Mouse (Mus musculus): ENCODE measurements around the gene Cog5.

The Cog5 gene

DNA sequence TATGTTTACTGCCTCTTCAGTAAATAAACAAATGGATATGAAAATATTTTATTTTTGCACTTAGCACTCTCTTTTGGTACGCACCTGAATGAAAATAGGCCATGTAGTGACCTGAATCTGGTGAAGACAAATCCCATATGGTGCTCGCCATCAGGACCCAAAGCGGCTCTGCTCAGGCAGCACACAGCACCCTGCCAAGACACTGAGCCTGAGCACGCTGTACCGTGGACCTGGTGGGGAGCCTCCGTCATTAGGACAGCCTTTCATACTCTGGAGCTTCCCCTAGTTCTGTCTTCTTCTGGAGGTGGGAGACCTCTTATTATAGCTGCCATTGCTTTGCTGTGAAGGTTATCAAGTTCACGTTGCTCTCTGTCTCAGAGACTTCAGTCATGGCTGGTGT is 238.1 kb downstream of the Cog5 start:
- DNase-seq (ENCODE audit: low read depth, low spot score), result no peak

- DNase-seq (ENCODE audit: low read depth, low spot score), result no peak
These were observed 240.5 kb downstream of the Cog5 start for GRCm38 (mm10) chr12:31895095-31895734.

DNA sequence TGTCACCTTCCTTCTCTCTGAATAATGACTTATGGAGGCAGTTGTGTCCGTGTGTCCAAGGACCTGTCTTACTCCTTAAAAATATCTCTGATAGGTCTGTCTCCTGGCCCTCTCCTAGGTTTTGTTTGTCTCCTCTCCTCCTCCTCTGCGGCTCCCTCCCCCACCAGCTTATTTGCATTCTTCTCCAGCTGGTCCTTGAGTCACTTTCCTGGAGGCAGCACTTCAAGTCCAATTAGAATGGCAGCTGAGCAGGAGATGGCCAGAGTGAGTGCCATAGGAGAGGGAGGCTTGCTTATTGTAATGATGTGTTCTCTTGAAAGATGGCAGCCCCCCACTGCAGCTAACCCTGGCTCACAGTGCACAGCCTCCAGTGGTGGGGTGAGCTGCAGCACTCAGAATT is 241.2 kb downstream of the Cog5 start:
- peak; percentile 36 for DNase-seq (ENCODE audit: low read depth, low spot score)

DNA sequence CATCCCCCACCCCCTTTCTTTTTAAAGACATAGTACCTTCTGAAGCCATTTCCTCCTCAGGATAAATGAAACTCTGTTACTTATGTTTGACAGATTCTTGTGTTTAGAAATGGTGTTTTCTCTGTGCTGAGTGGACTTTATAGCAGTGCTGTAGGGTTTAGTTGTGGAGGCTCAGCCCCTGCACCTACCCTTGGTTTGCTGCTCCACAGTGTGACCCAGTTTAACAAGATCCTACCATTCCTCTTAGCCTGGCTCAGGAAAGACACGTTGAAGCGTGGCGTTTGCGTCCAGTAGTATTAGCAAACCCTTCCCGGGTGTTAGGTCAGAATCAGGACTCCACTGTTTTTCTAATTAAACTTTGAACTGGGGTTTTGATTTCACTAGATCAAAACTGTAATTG is 241.6 kb downstream of the Cog5 start:
- no peak for DNase-seq (ENCODE audit: low read depth, low spot score)

- DNase-seq (ENCODE audit: low read depth, low spot score), result peak; percentile 44
These were observed 242.3 kb downstream of the Cog5 start for GRCm38 (mm10) chr12:31896986-31897385.

- no peak for DNase-seq (ENCODE audit: low read depth, low spot score)
These were observed 242.8 kb downstream of the Cog5 start for GRCm38 (mm10) chr12:31897456-31897855.

DNA sequence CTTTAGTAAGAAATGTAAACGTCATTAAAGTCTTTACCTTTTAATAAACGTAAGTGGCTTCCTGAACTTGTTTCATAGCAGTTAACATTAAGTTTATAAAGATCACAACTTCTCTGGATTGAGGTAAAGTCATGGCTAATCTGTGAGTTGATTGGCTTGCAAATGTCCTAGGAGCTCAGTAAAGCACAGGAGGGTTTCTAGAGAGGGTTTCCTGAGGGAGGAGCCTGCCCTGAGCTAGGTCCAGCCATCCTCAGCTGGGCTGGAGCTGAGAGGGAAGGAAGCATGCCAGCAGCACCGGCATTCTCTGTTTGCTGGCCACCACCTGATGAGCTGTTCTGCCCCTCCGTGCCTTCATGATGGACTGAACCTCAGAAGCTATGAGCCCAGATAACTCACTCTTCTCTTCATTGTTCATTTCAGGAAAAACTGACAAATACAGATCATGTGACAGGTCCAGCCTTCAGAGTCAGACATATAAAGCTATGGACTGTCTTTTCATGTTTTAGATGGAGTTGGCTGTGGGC is 245.8 kb downstream of the Cog5 start:
- DNase-seq (ENCODE audit: low read depth, low spot score), result peak; percentile 88

- DNase-seq (ENCODE audit: low read depth, low spot score), result no peak
These were observed 251.3 kb downstream of the Cog5 start for GRCm38 (mm10) chr12:31905696-31906551.

- no peak for DNase-seq (ENCODE audit: low read depth, low spot score)
These were observed 252.8 kb downstream of the Cog5 start for GRCm38 (mm10) chr12:31907436-31907835.

GRCm38 (mm10) chr12:31912966-31913551 is 258.4 kb downstream of the Cog5 start:
- no peak for DNase-seq (ENCODE audit: low read depth, low spot score)

DNA sequence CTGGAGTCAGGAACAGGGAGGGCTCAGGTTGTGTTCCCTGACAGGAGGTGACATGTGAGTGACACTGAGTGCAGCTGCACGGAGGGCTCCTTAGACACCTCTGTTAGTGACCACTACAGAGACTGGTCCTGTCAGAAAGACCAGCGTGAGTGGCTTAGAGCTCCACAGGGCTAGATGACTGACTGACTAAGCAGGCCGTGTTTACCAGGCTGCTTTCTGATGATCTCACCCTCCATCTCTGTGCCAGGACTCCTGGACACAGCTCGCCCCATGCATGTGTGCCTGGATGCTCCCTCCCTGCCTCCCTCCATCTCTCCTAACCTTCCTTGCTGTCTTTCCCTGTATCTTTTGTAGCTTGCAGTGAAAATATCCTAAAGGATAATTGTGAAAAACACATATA is 258.9 kb downstream of the Cog5 start:
- DNase-seq (ENCODE audit: low read depth, low spot score), result no peak

DNA sequence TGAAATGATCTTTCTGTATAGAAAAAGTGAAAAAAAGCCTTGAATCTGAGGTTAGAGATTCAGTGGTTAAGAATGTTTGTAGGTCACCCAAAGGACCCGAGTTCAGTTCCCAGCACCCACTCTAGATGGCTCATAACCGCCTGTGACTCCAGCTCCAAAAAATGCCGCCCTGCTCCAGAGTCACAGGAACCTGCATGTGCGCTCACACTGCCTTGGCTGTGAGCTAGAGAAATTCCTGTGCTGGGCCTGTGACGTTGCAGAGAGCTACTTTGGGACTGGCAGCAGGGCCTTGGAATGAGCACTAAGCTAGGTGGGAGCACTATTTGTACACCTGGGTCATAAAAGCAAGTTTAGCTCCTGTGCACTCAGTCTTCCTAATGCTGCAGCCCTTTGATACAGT is 262.0 kb downstream of the Cog5 start:
- peak; percentile 23 for DNase-seq (ENCODE audit: low read depth, low spot score)

- peak; percentile 24 for DNase-seq (ENCODE audit: low read depth, low spot score)
These were observed 262.6 kb downstream of the Cog5 start for GRCm38 (mm10) chr12:31917245-31917644.

- no peak for DNase-seq (ENCODE audit: low read depth, low spot score)
These were observed 266.1 kb downstream of the Cog5 start for GRCm38 (mm10) chr12:31920464-31921405.

DNA sequence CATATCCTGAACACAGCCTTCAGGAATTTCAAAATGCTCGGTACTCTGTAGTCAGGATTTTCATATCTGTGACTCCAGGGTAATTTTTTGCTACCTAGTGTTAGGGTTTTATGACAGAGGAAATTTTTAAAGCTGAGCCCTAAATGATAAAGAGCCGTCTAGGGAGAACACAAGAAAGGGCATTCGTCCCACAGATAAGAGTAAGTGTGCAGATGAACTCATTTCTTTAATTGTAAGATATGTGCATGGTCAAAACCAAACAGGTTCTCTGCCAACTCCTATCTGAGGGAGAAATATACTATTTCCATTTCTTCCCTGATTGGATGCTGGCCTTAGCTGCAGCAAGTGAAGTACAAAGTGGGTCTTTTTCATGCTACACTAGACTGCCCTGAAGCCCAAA is 269.5 kb downstream of the Cog5 start:
- no peak for DNase-seq (ENCODE audit: low read depth, low spot score)

- DNase-seq (ENCODE audit: low read depth, low spot score), result no peak
These were observed 270.7 kb downstream of the Cog5 start for GRCm38 (mm10) chr12:31925343-31925742.

DNA sequence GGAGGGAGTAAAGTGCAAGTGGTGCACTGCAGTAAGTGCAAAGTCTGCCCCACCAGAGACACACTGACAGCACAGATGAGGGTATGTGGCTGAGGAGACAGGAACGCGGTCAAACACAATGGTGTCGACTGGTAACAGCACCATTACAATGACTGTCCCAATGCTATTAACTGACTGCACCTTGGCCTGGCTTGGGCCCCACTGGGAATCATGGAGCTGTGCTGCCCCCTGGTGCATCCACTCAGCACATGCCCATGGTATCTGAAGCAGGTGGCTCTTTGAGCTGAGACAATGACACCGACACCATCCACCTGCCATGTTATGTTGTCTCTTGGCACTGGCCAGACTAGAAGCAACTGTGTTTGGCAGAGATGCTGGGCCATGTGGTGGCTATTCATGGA is 272.0 kb downstream of the Cog5 start:
- DNase-seq (ENCODE audit: low read depth, low spot score), result peak; percentile 84

DNA sequence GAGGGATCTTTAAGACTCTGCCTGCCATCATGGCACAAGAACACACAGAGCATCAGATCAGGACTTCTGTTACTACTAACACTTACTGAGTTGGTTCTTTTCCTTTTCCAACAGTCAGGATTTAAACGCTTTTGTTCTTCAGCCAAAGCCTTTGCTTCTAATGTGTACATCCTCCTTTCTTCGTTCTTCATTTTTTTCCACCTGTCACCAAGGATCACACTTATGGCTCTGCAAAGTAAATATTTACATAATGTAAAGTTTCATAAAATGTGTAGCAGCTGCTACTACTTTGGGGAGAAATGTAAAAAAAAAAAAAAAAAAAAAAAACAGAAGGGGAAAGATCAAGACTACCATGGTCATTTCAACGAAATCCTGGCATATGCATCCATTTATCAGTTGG is 273.8 kb downstream of the Cog5 start:
- no peak for DNase-seq (ENCODE audit: low read depth, low spot score)

DNA sequence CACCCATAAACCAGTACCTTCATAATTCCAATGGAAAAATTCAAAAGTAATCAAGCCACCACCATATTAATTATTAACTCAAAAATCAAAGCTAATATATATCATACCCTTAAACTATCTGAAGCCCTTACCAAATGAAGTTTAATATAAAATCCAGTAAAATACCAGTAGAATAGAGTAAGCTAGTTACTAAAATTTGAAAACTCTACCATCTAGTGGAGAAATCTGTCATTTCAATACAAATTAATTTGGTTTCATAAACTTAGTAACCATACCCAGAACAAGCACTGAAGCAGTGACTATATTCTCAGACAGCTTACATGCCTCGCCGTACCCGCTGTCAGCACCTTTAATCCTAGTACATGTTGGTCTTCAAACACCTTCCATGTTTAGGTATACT is 277.1 kb downstream of the Cog5 start:
- no peak for DNase-seq (ENCODE audit: low read depth, low spot score)

- peak; percentile 70 for DNase-seq (ENCODE audit: low read depth, low spot score)
These were observed 282.1 kb downstream of the Cog5 start for GRCm38 (mm10) chr12:31936657-31937300.

DNA sequence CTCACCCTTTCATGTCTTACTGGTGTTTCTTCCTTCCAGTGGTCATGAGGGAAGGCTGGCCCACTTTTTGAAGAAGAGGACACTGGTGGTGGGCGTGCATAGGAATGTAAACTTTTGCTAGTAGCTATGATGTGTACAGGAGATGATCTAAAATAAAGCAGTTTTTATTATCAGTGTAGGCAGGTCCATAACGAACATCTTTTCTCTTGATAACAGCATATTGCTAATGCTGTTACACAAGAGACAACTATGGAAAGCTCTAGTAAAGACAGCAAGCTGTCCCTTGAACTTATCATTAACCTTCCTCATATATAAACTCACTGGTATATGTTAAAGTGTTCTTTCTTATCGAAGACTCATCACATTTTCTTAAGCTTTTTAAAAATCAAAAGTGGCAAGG is 282.9 kb downstream of the Cog5 start:
- DNase-seq (ENCODE audit: low read depth, low spot score), result no peak

Data from ZHBTc4 (cell line).